Mouse (Mus musculus): ENCODE data around the gene Dab2ip.

Dab2ip gene

GRCm38 (mm10) chr2:35559551-35559835 lies 1.4 kb downstream of the Dab2ip start:
- DNase-seq: no peak

DNA sequence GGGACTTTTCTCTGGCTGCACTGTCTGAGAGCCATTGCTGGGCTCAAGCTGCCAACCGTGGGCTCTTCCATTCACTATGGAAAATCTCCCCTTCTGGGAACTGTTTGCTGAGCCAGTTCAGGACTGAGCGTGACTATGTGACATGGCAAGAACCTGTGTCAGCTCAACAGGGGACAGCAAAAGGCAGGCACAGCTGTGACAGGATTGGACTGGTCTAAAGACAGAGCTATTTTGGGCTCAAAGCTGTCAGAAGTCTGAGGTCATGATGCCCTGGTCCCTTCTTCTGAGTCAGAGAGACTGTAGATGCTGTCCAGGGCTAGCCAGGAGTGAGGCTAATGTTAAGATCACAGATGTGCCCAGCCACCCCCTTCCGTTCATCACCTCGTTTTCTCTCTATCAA lies 5.7 kb downstream of the Dab2ip start:
- DNase-seq: no peak

DNA sequence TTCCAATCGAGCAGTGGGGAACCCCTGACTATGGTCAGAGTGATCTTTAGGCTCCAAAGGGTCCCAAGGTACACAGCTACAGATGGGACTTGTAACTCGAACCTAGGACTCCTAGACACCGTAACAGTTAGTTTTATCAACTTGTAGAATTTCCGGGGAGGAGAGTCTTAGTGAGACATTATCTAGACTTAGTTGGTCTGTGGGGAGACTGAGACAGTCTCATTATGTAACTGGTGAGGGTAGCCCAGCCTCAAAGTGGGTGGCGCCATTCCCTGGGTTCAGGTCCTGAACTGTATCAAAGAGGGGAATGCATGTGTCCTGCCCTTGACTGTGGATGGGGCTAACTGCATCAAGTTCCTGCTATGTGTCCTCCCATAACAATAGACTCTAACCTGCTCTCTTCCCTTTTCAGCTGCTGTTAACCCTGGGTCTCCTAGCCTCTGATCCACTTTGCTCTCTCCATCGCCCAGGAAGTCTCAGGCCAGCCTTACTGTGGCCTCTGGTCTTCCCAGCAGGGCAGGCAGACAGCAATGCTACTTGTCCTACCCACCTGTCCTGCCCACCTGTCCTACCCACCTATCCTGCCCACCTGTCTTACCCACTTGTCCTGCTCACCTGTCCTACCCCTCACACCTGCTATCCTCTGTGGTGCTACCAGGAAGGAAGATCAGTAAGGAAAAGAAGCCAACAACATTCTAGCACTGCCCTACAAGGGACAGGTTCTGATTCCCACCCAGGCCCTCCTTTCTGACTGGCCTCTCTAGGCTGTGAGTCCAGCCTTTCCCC lies 7.2 kb downstream of the Dab2ip start:
- no peak for DNase-seq

DNA sequence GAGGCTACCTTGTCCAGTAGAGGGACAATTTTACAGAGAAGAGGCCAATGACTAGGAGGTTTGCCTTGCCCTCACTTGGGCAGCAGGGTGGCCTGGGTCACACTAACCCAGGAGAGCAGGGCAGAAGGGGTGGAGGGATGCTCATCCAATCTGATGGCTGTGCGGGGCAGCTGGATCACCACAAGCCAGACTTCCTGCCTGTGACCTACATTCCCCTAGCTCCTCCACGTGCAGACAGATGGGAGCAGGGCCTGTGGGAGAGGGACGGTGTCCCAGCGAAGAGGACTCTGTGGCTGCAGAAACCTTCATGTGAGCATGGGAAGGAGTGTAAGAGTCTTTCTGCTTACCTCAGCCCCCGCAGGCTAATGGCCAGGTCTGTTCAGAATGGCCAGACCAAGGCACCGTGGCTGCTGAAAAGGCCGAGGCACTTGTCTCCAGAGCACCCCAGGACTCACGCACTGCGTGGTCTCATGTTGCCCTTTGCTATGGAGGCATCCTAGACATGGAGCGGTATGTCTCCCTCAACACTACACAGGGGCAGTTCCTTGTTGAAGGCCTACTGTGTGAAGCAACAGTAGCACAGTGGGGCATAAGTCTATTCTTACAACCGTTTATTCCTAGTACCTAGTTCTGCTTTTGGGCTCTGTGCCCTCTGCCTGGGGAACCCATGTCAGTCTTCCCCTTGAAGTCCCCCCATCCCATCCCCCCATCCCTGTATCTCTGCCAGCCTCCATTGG lies 9.1 kb downstream of the Dab2ip start:
- no peak for DNase-seq

- DNase-seq: no peak
Observed at GRCm38 (mm10) chr2:35567694-35568149, 9.7 kb downstream of the Dab2ip start.

GRCm38 (mm10) chr2:35570743-35571142 lies 12.7 kb downstream of the Dab2ip start:
- no peak for DNase-seq

DNA sequence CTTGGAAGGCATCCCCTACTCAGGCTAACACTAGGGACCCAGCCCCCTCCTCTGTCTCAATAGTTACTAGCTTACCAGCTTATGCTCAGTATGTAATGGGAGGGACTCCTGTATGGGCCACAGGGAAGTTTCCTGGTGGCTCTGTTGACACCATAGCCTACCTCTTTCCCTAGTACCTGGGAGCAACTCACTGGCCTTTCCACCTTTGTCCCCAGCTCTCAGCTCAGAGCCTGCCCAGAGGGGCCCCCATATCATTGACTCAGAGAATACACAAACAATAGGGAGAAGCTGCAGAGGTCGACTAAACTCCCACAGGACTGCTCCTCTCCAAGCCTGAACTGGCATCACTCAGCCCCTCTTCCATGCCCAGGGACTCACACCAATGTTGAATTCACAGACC lies 16.6 kb downstream of the Dab2ip start:
- DNase-seq: no peak

DNA sequence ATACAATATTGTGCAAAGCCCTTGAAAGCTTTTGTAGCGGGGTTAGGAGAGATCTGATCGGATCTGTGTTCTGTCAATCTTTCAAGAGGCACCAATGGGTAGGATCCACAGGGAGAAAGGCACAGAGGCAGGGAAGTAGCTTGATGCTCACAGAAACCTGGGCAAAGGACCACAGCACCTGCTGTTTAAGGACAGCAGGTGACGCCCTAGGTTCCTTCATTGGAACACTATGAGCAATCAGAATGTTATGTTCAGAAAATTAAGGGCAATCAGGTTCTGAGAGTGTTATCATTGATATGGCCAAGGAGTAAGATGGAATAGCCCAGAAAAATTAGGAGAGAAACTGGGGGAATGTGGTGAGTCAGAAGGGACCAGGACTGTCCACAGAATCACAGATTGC lies 18.6 kb downstream of the Dab2ip start:
- DNase-seq: no peak

DNA sequence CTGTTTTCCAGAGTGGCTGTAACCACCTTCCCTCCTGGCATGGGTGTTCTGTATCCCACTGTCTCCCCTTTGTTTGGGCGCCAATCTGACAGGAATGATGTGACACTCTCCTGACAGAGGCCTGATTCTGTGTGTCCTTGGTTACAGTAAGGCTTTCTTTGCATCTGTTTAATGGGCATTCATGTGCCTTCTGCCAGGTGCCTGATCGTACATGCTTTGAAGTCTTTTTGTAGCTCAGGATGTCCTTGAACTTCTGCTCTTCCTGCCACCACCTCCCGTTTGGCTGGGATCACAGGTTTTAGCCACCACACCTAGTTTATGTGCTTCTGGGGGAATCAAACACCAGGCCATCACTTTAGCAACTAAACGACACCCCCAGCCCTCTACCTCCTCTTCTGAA lies 22.0 kb downstream of the Dab2ip start:
- DNase-seq: no peak

DNA sequence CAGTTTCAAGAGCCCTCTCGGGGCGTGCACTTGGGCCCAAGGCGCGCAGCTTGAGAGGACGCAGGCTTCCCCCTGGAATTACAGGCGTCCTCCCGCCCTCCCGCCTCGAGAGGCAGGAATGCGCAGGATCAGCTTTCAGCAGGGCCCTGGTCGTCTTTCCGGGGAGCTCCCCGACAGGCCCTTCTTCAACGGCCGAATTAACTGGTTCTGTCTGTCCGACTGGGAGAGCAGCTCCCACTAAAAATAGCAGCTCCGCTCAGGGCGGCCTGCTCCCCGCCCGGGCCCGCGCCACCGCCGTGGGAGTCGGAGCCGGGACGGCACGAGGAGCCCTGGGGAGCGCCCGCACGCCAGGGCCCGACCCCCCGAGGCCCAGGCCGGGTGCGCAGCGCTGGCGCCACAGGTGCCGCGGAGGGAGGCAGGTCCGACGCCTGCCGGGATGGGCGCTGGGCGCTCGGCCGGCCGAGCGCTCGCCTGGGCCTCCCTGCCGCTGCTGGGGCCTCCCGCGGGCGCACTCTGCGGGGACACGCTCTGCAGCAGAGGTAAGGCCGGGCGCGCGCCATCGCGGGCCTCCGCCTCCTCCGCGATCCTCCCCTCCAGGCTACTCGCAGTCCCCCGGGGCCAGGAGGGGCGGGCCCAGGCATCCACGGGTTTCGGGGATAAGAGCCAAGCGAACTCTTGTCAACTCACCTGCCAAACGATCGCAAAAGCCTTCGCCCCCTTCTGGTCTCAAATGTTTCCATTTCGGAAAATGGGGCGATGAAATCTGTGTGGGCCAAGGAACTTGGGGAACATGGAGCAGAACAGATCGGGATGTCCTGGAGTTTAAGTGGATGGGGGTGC lies 23.7 kb downstream of the Dab2ip start:
- peak; percentile 47 for DNase-seq

DNA sequence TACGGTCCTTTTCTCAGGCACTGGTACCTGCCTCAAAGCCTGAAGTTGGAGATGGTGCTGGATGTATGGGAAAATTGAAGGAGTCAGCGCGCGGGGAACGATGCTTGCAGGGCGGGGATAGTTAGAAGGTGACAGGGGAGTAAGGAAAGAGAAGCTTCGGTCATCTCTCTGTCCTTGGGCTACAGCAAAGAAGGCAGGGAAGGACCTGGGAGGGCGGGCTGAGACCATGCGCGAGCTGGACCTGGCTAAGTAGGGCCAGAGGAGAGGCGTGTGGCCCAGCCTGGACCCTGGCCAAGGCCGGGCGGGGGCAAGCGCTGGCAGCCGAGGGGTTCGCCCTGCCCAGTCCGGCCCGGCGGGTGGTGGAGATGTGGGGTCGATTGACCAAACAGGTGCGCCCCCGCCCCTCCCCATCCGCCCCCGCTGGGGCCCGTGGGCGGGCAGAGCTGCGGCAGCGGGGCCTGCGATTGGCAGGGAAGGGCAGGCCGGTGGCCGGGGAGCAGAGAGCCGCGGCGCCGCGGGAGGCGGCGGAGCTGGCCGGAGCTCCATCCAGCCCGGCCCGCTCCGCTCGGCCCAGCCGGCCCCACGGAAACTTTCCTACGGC lies 24.4 kb downstream of the Dab2ip start:
- DNase-seq: peak; percentile 47

- DNase-seq: no peak
Observed at GRCm38 (mm10) chr2:35583406-35583805, 25.3 kb downstream of the Dab2ip start.

GRCm38 (mm10) chr2:35584011-35584410 lies 25.9 kb downstream of the Dab2ip start:
- no peak for DNase-seq

DNA sequence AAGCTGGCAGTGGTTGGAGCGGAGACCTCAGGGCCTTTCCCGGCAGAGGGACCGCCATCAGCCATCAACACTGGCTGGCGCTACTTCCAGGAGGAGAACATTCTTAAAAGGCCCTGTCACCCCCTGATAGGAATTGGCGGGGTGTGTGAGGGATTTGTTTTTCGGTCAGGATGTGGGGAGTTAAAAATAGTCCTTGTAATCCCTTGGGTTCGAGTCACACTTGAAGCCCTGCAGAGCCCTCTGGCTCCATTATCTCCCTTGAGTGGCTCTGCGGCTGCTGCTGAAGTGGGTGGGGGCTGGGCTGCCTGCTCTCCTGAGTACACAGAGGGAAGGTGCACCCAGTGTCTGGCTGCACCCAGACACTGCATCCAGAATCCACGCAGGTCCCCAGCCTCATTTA lies 30.3 kb downstream of the Dab2ip start:
- DNase-seq: no peak

- no peak for DNase-seq
Observed at GRCm38 (mm10) chr2:35589385-35589784, 31.3 kb downstream of the Dab2ip start.

- no peak for DNase-seq
Observed at GRCm38 (mm10) chr2:35589800-35590199, 31.7 kb downstream of the Dab2ip start.

- DNase-seq: no peak
Observed at GRCm38 (mm10) chr2:35591961-35592724, 34.1 kb downstream of the Dab2ip start.

DNA sequence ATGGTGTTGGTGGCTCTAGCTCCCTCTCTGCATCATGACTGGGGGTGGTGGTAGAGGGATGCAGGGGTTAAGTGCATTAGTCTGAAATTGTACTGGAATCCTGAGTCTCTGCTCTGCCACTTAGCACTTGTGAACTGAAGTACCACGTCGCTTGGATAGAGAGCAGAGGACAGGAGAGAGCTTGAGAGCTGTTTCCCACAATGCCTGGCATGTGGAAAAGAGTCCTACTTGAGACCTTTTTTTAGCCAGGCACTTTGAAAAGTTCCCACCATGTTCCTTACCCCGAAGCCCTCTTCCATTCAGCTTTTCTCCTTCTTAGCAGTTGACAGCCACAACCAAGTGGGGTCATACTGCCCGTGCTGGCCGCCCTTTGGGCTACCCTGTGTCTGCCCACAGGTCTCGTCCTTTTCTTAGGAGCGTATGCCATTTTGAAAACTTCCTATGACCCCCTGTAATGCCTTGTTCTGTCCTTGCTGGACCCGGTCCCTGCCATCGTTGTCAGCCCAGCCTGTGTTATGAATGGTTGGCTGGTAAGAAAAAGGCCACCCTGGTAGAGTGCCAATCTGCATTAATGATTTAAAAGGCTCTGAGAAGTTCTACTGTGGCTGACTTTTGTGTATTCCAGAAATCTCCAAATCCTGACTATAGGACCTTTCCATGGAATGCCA lies 34.8 kb downstream of the Dab2ip start:
- no peak for DNase-seq

DNA sequence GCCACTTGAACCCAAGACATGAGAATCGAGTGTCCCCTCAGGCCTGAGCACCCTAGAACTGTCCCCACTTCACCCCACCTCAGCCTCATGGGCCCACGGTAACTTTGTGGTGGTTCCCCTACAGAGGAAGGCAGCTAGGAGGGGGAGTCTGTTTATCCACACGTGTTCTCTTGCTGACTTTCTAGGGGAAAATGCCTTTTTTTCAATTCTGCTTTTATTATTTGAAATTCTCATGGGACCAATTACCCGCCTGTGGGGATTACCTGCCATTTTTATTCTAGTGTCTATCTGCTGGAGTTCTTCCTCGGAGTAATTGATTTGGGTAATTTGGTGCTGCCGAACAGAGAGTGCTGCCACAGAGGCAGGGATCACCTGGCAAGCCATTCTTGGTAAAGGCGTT lies 35.8 kb downstream of the Dab2ip start:
- no peak for DNase-seq

GRCm38 (mm10) chr2:35595102-35595501 lies 37.0 kb downstream of the Dab2ip start:
- DNase-seq: no peak

GRCm38 (mm10) chr2:35595718-35596117 lies 37.7 kb downstream of the Dab2ip start:
- no peak for DNase-seq

DNA sequence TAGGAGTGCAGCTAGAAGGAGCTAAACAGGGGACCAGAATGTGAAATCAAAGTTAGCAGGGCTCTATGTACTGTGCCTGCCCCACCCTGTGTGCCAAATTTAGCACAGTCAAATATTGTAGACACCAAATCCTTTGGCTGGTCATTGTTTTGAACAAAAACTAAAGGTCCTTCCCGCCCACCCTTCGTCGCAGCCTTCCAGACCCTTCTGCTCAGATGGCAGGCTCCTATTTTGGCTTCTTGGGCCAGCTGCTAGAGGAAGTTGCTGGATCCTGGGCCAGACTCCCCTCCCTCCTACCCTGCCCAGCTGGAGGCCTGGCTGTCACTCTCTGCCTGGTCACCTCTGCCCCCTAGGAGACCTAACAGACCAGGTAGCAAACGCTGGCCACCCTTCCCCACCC lies 38.7 kb downstream of the Dab2ip start:
- no peak for DNase-seq

Measured in right cerebral cortex, postnatal 4 days (tissue).